26 mouse cellular contexts compared by ENCODE assay signal in genomic region chr13:19429812-19430370, GRCm38 (mm10). TPM values are rescaled to one million over a fixed set of nuclear protein-coding genes. Genes with fewer than 3 reads are reported as not detected.
DNase-seq lines count a peak whose midpoint lies in the region; ATAC-seq and TF ChIP-seq lines count a peak whose summit lies in the region.
"Had no signal": no experiment of that assay in that cellular context is flagged by ENCODE, and none has a peak within 500 bp of the region (broad histone marks: within the 10 kb centered on the region; RNA-seq: fewer than 3 reads in every experiment).

No protein-coding gene starts in this region.

- 33% methylated on average over 4 of the region's 4 CpGs for WGBS in heart, embryonic 11.5 days (ENCODE audit: insufficient replicate concordance)
- 19% methylated on average over 4 of the region's 4 CpGs for WGBS in kidney, embryonic 14.5 days
- WGBS in kidney, postnatal 0 days = 21% methylated on average over 4 of the region's 4 CpGs

- no peaks in the 10 kb centered on the region for H3K27me3 ChIP-seq in heart, embryonic 11.5 days (ENCODE audit: control insufficient read depth, insufficient read depth, low read length)
- H3K27me3 ChIP-seq in kidney, embryonic 14.5 days (ENCODE audit: control insufficient read depth, insufficient read depth, low read length) = no peaks in the 10 kb centered on the region
- H3K27me3 ChIP-seq in kidney, postnatal 0 days (ENCODE audit: insufficient read depth, low read length) = no peaks in the 10 kb centered on the region
- H3K27me3 ChIP-seq: forebrain, embryonic 13.5 days; heart, embryonic 15.5 days had no signal

- H3K27ac ChIP-seq in heart, embryonic 11.5 days (ENCODE audit: low read depth, low read length) = peak overlapping the region; percentile 35; the same call in 1 of the 2 replicates
- no peak overlapping the region for H3K27ac ChIP-seq in kidney, embryonic 14.5 days (ENCODE audit: low read depth, low read length)
- H3K27ac ChIP-seq in kidney, postnatal 0 days = no peak overlapping the region
- H3K27ac ChIP-seq: forebrain, embryonic 10.5 days; forebrain, embryonic 13.5 days; heart, embryonic 15.5 days; hindbrain, embryonic 14.5 days; hindbrain, postnatal 0 days had no signal

- no peak overlapping the region for H3K4me3 ChIP-seq in heart, embryonic 11.5 days (ENCODE audit: low read depth, low read length)
- no peak overlapping the region for H3K4me3 ChIP-seq in kidney, embryonic 14.5 days (ENCODE audit: low read length)
- no peak overlapping the region for H3K4me3 ChIP-seq in kidney, postnatal 0 days (replicated peaks; ENCODE audit: low read depth, low read length)
- H3K4me3 ChIP-seq: forebrain, embryonic 10.5 days; forebrain, embryonic 13.5 days; heart, embryonic 15.5 days had no signal

- intact Hi-C loops in heart, postnatal 14 days (cut with DNase I) = no loop called here
- intact Hi-C loops in gastrocnemius, postnatal 36 days (cut with DNase I) = no loop called here

- H3K4me1 ChIP-seq in heart, embryonic 11.5 days (ENCODE audit: control insufficient read depth, insufficient read depth, low read length) = peaks cover 6% of the 10 kb centered on the region
- 0 out of 2 replicates have a peak, but pooled peaks cover 5% of the 10 kb centered on the region for H3K4me1 ChIP-seq in kidney, embryonic 14.5 days (ENCODE audit: control insufficient read depth, insufficient read depth, low read length)
- H3K4me1 ChIP-seq in kidney, postnatal 0 days (replicated peaks; ENCODE audit: insufficient read depth, low read length) = no peaks in the 10 kb centered on the region
- H3K4me1 ChIP-seq: forebrain, embryonic 10.5 days; forebrain, embryonic 13.5 days had no signal

- no peaks in the 10 kb centered on the region for H3K36me3 ChIP-seq in heart, embryonic 11.5 days (ENCODE audit: control insufficient read depth, insufficient read depth, low read length)
- no peaks in the 10 kb centered on the region for H3K36me3 ChIP-seq in kidney, embryonic 14.5 days (ENCODE audit: control insufficient read depth, insufficient read depth, low read length)
- no peaks in the 10 kb centered on the region for H3K36me3 ChIP-seq in kidney, postnatal 0 days (ENCODE audit: insufficient read depth, low read length)
- H3K36me3 ChIP-seq: forebrain, embryonic 10.5 days; heart, embryonic 15.5 days had no signal

- DNase-seq in heart, postnatal 14 days = no peak
- DNase-seq in kidney, adult 9 months = no peak
- DNase-seq in kidney, postnatal 0 days (ENCODE audit: low spot score) = peak; percentile 72
- no peak for DNase-seq in kidney, adult 11 months
- DNase-seq in gastrocnemius, postnatal 36 days = no peak
- DNase-seq: adrenal gland, adult 2 months; adrenal gland, postnatal 14 days; cerebellum, adult 11 months; cerebellum, adult 2 months; cerebellum, adult 9-11 months; cerebellum, postnatal 25 days; gastrocnemius, postnatal 10 days; heart, adult 18-20 months; heart, postnatal 10 days; heart, postnatal 4 days had no signal

- no peak for ATAC-seq in heart, embryonic 11.5 days (replicated peaks; ENCODE audit: insufficient number of reproducible peaks, low FRiP score, low TSS enrichment)
- peak; percentile 86 for ATAC-seq in kidney, embryonic 14.5 days (ENCODE audit: low FRiP score, low TSS enrichment)
- peak; percentile 43; the same call in 1 of the 2 replicates for ATAC-seq in kidney, postnatal 0 days (replicated peaks; ENCODE audit: low FRiP score, low read depth)
- ATAC-seq: CD4-positive, CD25-positive, alpha-beta regulatory T cell, adult 4 months; forebrain, embryonic 13.5 days; forebrain, embryonic 16.5 days; hindbrain, postnatal 0 days; inflammation-experienced regulatory T-cells, adult 6 months; intestine, embryonic 16.5 days had no signal

- H3K4me2 ChIP-seq in heart, embryonic 11.5 days = no peak overlapping the region
- no peak overlapping the region for H3K4me2 ChIP-seq in kidney, embryonic 14.5 days (replicated peaks; ENCODE audit: low read depth, low read length)
- H3K4me2 ChIP-seq in kidney, postnatal 0 days (ENCODE audit: low read length) = no peak overlapping the region
- H3K4me2 ChIP-seq: forebrain, embryonic 13.5 days; heart, embryonic 15.5 days; hindbrain, embryonic 14.5 days had no signal

- no peaks in the 10 kb centered on the region; the same call in 1 of the 2 replicates for H3K9me3 ChIP-seq in heart, embryonic 11.5 days (replicated peaks; ENCODE audit: control insufficient read depth, low read length)
- H3K9me3 ChIP-seq in kidney, embryonic 14.5 days (ENCODE audit: control insufficient read depth, low read length) = no peaks in the 10 kb centered on the region
- no peaks in the 10 kb centered on the region for H3K9me3 ChIP-seq in kidney, postnatal 0 days (replicated peaks; ENCODE audit: low read length)
- H3K9me3 ChIP-seq: forebrain, embryonic 10.5 days; forebrain, embryonic 13.5 days; heart, embryonic 15.5 days had no signal

- no peak overlapping the region for H3K9ac ChIP-seq in heart, embryonic 11.5 days (ENCODE audit: low read depth, low read length)
- no peak overlapping the region for H3K9ac ChIP-seq in kidney, embryonic 14.5 days (ENCODE audit: low read depth, low read length)
- no peak overlapping the region for H3K9ac ChIP-seq in kidney, postnatal 0 days (ENCODE audit: low read depth, low read length)
- H3K9ac ChIP-seq: forebrain, embryonic 13.5 days; heart, embryonic 15.5 days; hindbrain, embryonic 14.5 days had no signal

- TF ChIP-seq CTCF in kidney, postnatal 0 days (IDR thresholded peaks at IDR 0.05; ENCODE audit: low read depth) = no peak

RNA-seq across cellular contexts. Expression of gene Stard3nl, which starts 34.3 kb away (rescaled TPM):
- 91.5 and 96.2 TPM in 2 replicates for polyA plus RNA-seq in heart, embryonic 11.5 days (2014; fragmentation: Nextera tagmentation; extraction: Ambion mirVana)
- total RNA-seq in heart, postnatal 14 days (2021) = 10 to 100 TPM; 15.4 to 17.8 TPM
- 107 and 112 TPM in 2 replicates for polyA plus RNA-seq in kidney, embryonic 14.5 days (2014; fragmentation: Nextera tagmentation; extraction: Ambion mirVana)
- polyA plus RNA-seq in kidney, postnatal 0 days (2015; fragmentation: Nextera tagmentation; extraction: Ambion mirVana) = 87.8 and 91.9 TPM in 2 replicates
- 1 to 10 TPM; 5.9 to 6.1 TPM for total RNA-seq in gastrocnemius, postnatal 36 days (2021)
